Mouse (Mus musculus) megakaryocyte, embryonic 14.5 days (primary cell): ENCODE measurements at regions not wholly inside any gene's neighbourhood (a gene's known extent, or its start where the extent isn't known, plus 50 kb on each side); places are given as distances from the start of the nearest gene placed in this dataset.

Experiments used
- H3K27me3 ChIP-seq: replicated peaks from 2 replicates; pipeline ENCODE3; 2012; ENCODE audit warnings: inconsistent platforms
- H3K36me3 ChIP-seq: replicated peaks from 2 replicates; pipeline ENCODE3; 2012; ENCODE audit warnings: low read length, inconsistent platforms, mixed read lengths
- H3K4me1 ChIP-seq: 2 replicates; pipeline ENCODE4 v1.6.1; 2012; ENCODE audit warnings: inconsistent platforms
- H3K4me3 ChIP-seq: replicated peaks from 2 replicates; pipeline ENCODE3; 2012; ENCODE audit warnings: moderate library complexity, mild to moderate bottlenecking, inconsistent platforms
- H3K9me3 ChIP-seq: 2 replicates; pipeline ENCODE4 v1.6.1; 2012; ENCODE audit warnings: inconsistent platforms
- FLI1 ChIP-seq: IDR thresholded peaks from 2 replicates; pipeline ENCODE4 v1.6.1; 2012; ENCODE audit warnings: low read length, inconsistent platforms, mixed read lengths
- GATA1 ChIP-seq: IDR thresholded peaks from 3 replicates; pipeline ENCODE4 v1.6.1; 2012; ENCODE audit warnings: mixed read lengths, low read length, inconsistent platforms, borderline replicate concordance

- no peak for TF ChIP-seq FLI1
- no peak for TF ChIP-seq GATA1
- Histone ChIP-seq H3K36me3 (no peaks in the 10 kb centered on the region), H3K27me3 (peaks cover 21% of the 10 kb centered on the region), H3K9me3 (peaks cover 9% of the 10 kb centered on the region), H3K4me1 (peaks cover 44% of the 10 kb centered on the region), H3K4me3 (peak overlapping the region; percentile 87)
These were observed 74.4 kb upstream of the Gm9887 start for GRCm38 (mm10) chr12:69446468-69447321.

GRCm38 (mm10) chr12:69446085-69446467 lies 73.8 kb upstream of the Gm9887 start:
- Histone ChIP-seq H3K4me1 (peaks cover 38% of the 10 kb centered on the region), H3K9me3 (peaks cover 9% of the 10 kb centered on the region), H3K4me3 (no peak overlapping the region), H3K27me3 (peaks cover 19% of the 10 kb centered on the region), H3K36me3 (no peaks in the 10 kb centered on the region)
- TF ChIP-seq GATA1 (no peak), FLI1 (no peak)

GRCm38 (mm10) chr12:69442321-69442720 lies 70.1 kb upstream of the Gm9887 start:
- no peaks in the 10 kb centered on the region for H3K36me3 ChIP-seq
- no peak overlapping the region for H3K4me3 ChIP-seq
- H3K4me1 ChIP-seq, result peaks cover 11% of the 10 kb centered on the region
- peaks cover 13% of the 10 kb centered on the region for H3K27me3 ChIP-seq
- TF ChIP-seq GATA1 (no peak), FLI1 (no peak)
- H3K9me3 ChIP-seq, result peaks cover 9% of the 10 kb centered on the region

GRCm38 (mm10) chr12:69441764-69442163 lies 69.5 kb upstream of the Gm9887 start:
- Histone ChIP-seq H3K36me3 (no peaks in the 10 kb centered on the region), H3K4me1 (peaks cover 5% of the 10 kb centered on the region), H3K9me3 (peaks cover 9% of the 10 kb centered on the region), H3K27me3 (peaks cover 13% of the 10 kb centered on the region), H3K4me3 (no peak overlapping the region)
- no peak for TF ChIP-seq FLI1
- no peak for TF ChIP-seq GATA1

GRCm38 (mm10) chr12:69438271-69438670 lies 66.0 kb upstream of the Gm9887 start:
- peaks cover 6% of the 10 kb centered on the region for H3K9me3 ChIP-seq

GRCm38 (mm10) chr12:69436839-69437501 lies 64.7 kb upstream of the Gm9887 start:
- Histone ChIP-seq H3K9me3 (peaks cover 11% of the 10 kb centered on the region), H3K4me1 (no peaks in the 10 kb centered on the region), H3K36me3 (no peaks in the 10 kb centered on the region), H3K27me3 (peaks cover 16% of the 10 kb centered on the region), H3K4me3 (no peak overlapping the region)
- TF ChIP-seq GATA1, result no peak
- TF ChIP-seq FLI1, result no peak

More at GRCm38 (mm10) chr12:69438271-69438670, 66.0 kb upstream of the Gm9887 start:
- Histone ChIP-seq H3K4me3 (no peak overlapping the region), H3K27me3 (peaks cover 15% of the 10 kb centered on the region), H3K4me1 (no peaks in the 10 kb centered on the region), H3K36me3 (no peaks in the 10 kb centered on the region)
- TF ChIP-seq FLI1 (no peak), GATA1 (no peak)

- no peak for TF ChIP-seq GATA1
- no peak for TF ChIP-seq FLI1
- Histone ChIP-seq H3K4me3 (no peak overlapping the region), H3K36me3 (no peaks in the 10 kb centered on the region), H3K9me3 (peaks cover 24% of the 10 kb centered on the region), H3K27me3 (peaks cover 20% of the 10 kb centered on the region), H3K4me1 (no peaks in the 10 kb centered on the region)
These were observed 62.1 kb upstream of the Gm9887 start for GRCm38 (mm10) chr12:69434315-69434714.

GRCm38 (mm10) chr12:69432086-69432485 lies 59.8 kb upstream of the Gm9887 start:
- Histone ChIP-seq H3K4me3 (no peak overlapping the region), H3K4me1 (no peaks in the 10 kb centered on the region), H3K27me3 (peaks cover 28% of the 10 kb centered on the region), H3K9me3 (peaks cover 31% of the 10 kb centered on the region), H3K36me3 (no peaks in the 10 kb centered on the region)
- no peak for TF ChIP-seq GATA1
- no peak for TF ChIP-seq FLI1

- TF ChIP-seq GATA1 (no peak), FLI1 (no peak)
- Histone ChIP-seq H3K36me3 (no peaks in the 10 kb centered on the region), H3K4me1 (peaks cover 15% of the 10 kb centered on the region), H3K9me3 (peaks cover 24% of the 10 kb centered on the region), H3K27me3 (peaks cover 28% of the 10 kb centered on the region), H3K4me3 (no peak overlapping the region)
These were observed 55.9 kb upstream of the Gm9887 start for GRCm38 (mm10) chr12:69428108-69428507.

- Histone ChIP-seq H3K4me1 (peaks cover 27% of the 10 kb centered on the region), H3K27me3 (peaks cover 43% of the 10 kb centered on the region), H3K9me3 (peaks cover 18% of the 10 kb centered on the region), H3K36me3 (no peaks in the 10 kb centered on the region), H3K4me3 (no peak overlapping the region)
- TF ChIP-seq GATA1 (no peak), FLI1 (no peak)
These were observed 53.4 kb upstream of the Gm9887 start for GRCm38 (mm10) chr12:69425610-69426009.

- Histone ChIP-seq H3K4me3 (peak overlapping the region; percentile 1), H3K9me3 (peaks cover 12% of the 10 kb centered on the region), H3K36me3 (no peaks in the 10 kb centered on the region), H3K4me1 (peaks cover 32% of the 10 kb centered on the region), H3K27me3 (peaks cover 43% of the 10 kb centered on the region)
- TF ChIP-seq FLI1 (no peak), GATA1 (no peak)
These were observed 52.7 kb upstream of the Gm9887 start for GRCm38 (mm10) chr12:69424971-69425370.
